Mouse (Mus musculus) 416B (cell line): ENCODE results near the gene Slc25a13.
A peak's percentile ranks its signal among the peaks of the same experiment; 100 is the strongest.

Experiments
- DNase-seq: peaks from one replicate; pipeline ENCODE4 v3.0.0; 2011; ENCODE audit warnings: low read depth

The Slc25a13 gene

GRCm38 (mm10) chr6:6216507-6217285, at the start of gene Slc25a13:
Gene Slc25a13 (minus strand): TSS chr6:6217173.
- no peak for DNase-seq

- no peak for DNase-seq
These were observed 48.8 kb upstream of the Slc25a13 start for GRCm38 (mm10) chr6:6265761-6266160.

- DNase-seq: peak; percentile 16
These were observed 46.4 kb upstream of the Slc25a13 start for GRCm38 (mm10) chr6:6263293-6263911.

GRCm38 (mm10) chr6:6260917-6261316, 43.9 kb upstream of the Slc25a13 start:
- no peak for DNase-seq

- no peak for DNase-seq
These were observed 31.5 kb upstream of the Slc25a13 start for GRCm38 (mm10) chr6:6248500-6248899.

- no peak for DNase-seq
These were observed 26.9 kb upstream of the Slc25a13 start for GRCm38 (mm10) chr6:6243828-6244227.

- DNase-seq: no peak
These were observed 25.1 kb upstream of the Slc25a13 start for GRCm38 (mm10) chr6:6242114-6242513.

GRCm38 (mm10) chr6:6236788-6237298, 19.9 kb upstream of the Slc25a13 start:
- DNase-seq: no peak

GRCm38 (mm10) chr6:6230262-6230661, 13.3 kb upstream of the Slc25a13 start:
- DNase-seq: peak; percentile 3

- DNase-seq: no peak
These were observed 5.7 kb upstream of the Slc25a13 start for GRCm38 (mm10) chr6:6222721-6223120.

- DNase-seq: no peak
These were observed 3.6 kb upstream of the Slc25a13 start for GRCm38 (mm10) chr6:6220574-6220973.

- DNase-seq: no peak
These were observed 2.8 kb upstream of the Slc25a13 start for GRCm38 (mm10) chr6:6219661-6220370.

- no peak for DNase-seq
These were observed 283 bp upstream of the Slc25a13 start for GRCm38 (mm10) chr6:6217286-6217625.

GRCm38 (mm10) chr6:6216120-6216506, 860 bp downstream of the Slc25a13 start:
- no peak for DNase-seq

- no peak for DNase-seq
These were observed 4.3 kb downstream of the Slc25a13 start for GRCm38 (mm10) chr6:6212360-6213310.

- DNase-seq: no peak
These were observed 5.0 kb downstream of the Slc25a13 start for GRCm38 (mm10) chr6:6211958-6212357.

- DNase-seq: no peak
These were observed 6.3 kb downstream of the Slc25a13 start for GRCm38 (mm10) chr6:6210637-6211036.

GRCm38 (mm10) chr6:6208351-6209059, 8.5 kb downstream of the Slc25a13 start:
- DNase-seq: no peak

GRCm38 (mm10) chr6:6207836-6208235, 9.1 kb downstream of the Slc25a13 start:
- no peak for DNase-seq

- no peak for DNase-seq
These were observed 9.6 kb downstream of the Slc25a13 start for GRCm38 (mm10) chr6:6207395-6207794.

GRCm38 (mm10) chr6:6205599-6206165, 11.3 kb downstream of the Slc25a13 start:
- DNase-seq: no peak
